Mouse (Mus musculus): ENCODE measurements around the gene Tbl1xr1.

The Tbl1xr1 gene

DNA sequence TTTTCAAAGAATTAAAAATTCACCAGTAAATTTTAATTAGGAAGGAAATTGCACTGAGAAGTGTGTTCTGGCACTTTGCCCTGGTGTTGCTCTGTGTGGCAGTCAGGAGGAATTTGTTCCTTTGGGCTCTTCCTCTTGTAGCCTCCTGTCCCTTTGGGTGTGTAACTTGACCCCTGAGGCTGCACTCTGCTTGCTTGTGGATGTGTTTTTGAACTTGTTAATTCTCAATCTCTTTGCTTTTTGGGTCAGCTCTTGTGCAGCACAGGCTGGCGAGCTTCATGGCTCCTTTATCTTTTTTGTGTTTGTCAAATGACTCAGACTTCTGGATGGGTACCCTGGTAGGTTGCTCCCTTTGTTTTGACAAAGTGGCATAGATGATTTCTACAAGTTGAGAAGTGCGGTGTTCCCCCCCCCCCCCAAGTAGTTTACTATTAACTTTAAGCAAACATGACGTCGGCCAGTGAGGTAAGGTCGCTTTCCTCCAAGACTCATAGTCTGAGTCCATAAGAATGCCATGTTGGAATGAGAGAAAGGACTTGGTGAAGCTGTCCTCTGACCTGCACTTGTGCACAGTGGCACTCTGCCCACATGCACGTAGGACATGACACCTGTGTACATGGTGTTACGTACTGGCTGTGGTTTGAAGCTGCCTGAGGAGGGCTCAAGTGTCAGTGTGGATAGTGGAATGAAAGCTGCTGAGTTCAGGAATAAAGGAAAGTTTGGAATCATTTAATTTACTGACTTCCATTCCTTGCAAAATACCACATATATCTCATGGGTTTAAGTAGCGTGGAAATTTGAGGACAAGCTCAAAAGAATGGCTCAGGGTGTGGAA, 14.2 kb downstream of the Tbl1xr1 start:
- peak; percentile 93 for DNase-seq

- DNase-seq = peak; percentile 91
Measured at GRCm38 (mm10) chr3:22091266-22091550, 14.8 kb downstream of the Tbl1xr1 start.

DNA sequence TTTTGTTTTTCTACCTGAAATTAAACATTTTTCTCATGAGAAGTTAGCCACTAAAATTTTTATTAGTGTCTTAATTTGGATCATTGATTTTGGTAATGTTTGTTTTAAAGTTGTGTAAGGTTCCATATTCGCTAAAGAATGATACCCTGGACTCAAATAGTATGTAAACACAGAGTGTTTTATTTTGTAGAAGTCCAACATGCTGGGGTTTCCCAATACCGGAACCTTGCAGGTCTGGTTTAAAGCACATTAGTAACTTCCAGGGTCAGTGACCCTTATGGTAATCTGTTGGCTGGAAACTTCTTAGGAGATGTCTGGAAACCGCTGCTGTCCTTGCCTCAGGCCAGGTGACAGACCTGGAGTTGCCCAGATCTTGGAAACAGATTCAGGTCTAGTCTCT, 15.2 kb downstream of the Tbl1xr1 start:
- DNase-seq = no peak

DNA sequence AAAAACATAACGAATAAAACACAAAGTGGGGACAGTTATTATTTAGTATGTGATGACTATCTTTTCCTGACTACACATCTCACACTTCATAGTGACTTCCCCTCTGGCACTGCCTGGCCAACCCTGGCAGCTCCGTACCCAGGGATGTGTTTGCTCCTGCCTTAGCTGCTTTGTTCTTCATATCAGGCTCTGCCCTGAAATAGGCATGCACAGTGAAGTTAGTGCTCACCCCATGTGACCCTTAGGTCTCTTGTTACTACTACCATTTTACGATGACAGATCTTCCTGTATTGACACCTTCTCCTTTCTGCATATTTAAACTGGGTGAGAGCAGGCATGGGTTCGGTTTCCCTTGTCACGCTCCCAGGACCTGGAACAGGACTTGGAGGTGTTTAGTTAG, 16.3 kb downstream of the Tbl1xr1 start:
- peak; percentile 89 for DNase-seq

GRCm38 (mm10) chr3:22103986-22104515, 27.6 kb downstream of the Tbl1xr1 start:
- DNase-seq = no peak

DNA sequence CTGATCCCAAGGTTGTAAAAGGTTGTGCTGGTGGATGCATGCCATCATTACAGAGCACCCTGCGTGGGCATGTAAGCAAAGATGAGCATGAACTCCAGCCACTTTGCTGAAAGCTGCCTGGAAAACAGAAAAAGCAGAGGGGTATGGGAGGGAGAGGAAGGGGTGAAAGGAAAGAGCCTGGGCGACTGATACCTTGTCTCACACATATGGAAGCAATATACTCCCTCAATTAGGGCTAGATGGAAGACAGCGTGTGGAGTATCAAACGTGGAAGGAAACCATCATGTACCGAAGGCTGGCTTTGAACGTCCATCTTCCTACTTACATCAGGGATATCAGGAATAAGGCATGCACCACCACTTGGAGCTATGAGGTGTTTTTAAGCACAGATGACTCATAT, 29.0 kb downstream of the Tbl1xr1 start:
- DNase-seq = no peak

DNA sequence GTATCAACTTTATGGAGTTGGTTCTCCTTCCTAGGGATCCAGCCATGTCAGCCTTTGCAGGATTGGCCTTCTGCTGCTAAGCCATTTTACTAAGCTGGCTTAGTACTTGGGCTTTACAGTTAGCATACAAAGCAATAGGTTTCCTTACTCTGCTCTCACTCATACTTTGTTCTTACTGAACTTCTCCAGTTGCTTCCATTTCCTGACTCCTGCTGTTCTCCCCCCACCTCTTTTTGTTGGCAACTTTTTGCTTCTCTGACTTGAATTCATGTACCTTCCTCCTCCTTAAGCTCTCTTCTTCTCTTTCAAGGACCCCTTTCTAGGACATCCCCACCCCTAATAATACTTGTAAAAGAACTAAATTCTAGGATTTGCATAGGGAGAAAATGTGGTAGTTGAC, 31.6 kb downstream of the Tbl1xr1 start:
- DNase-seq = peak; percentile 55

- peak; percentile 73 for DNase-seq
Measured at GRCm38 (mm10) chr3:22109651-22110050, 33.2 kb downstream of the Tbl1xr1 start.

DNA sequence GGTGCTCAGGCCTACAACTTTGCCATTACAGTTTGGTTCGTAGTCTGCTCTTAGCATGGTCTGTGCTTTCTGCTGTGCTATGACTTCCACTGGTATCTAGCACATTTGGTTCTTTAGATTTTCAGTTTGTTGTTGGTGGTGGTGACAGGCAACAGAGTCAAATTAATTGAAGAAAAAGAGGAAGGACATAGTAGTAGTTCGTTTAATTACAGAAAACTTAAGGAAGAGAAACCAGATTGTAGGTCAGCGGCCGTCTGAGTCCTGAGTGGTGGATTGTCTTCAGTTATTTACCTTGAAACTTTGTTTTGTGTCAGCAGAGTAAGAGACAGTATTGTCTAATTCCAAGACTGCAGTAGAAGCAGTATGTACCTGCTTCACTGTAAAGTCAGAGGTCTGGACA, 37.3 kb downstream of the Tbl1xr1 start:
- no peak for DNase-seq

DNA sequence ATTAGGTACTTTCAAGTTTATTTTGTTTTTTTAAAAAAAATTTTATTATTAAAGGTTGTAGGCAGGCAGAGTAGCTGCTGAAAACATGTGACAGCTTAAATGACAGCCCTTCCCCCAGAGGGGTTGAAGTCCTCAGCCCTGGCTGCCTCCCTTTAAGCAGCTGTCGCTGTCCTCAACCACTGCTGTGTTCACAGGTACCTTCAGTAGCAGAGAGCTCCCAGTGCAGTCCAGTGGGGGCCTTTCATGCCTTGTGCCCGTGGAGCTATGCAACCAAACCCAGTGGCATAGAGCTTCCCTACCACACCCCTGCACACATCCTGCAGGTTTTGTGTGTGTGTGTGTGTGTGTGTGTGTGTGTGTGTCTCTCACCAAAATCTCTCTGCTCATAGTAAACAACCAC, 38.8 kb downstream of the Tbl1xr1 start:
- peak; percentile 81 for DNase-seq

- no peak for DNase-seq
Measured at GRCm38 (mm10) chr3:22115678-22116077, 39.2 kb downstream of the Tbl1xr1 start.

DNA sequence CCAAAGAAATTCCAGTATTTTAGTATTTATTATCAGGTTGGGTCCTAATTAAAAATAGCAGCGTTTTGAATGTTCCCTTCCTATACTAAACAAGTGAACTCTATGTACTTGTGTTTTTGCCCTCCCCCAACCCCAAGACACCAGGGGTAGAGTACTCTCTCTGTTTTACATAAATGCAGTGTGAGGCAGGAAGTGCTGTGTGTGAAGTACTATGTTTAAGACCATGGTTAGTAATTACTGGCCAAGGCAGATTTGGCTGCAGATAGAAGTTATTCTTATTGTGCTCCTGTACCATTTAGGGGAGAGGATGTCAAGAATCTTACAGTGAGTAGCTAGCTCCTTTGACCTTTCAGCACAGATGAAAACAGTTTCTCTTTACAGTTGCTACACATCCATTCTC, 39.7 kb downstream of the Tbl1xr1 start:
- DNase-seq = no peak

GRCm38 (mm10) chr3:22121741-22122140, 45.3 kb downstream of the Tbl1xr1 start:
- DNase-seq = peak; percentile 87

- peak; percentile 48 for DNase-seq
Measured at GRCm38 (mm10) chr3:22123145-22123544, 46.7 kb downstream of the Tbl1xr1 start.

GRCm38 (mm10) chr3:22126251-22126826, 49.9 kb downstream of the Tbl1xr1 start:
- DNase-seq = peak; percentile 76

GRCm38 (mm10) chr3:22131277-22131676, 54.8 kb downstream of the Tbl1xr1 start:
- DNase-seq = no peak

- no peak for DNase-seq
Measured at GRCm38 (mm10) chr3:22133626-22134025, 57.2 kb downstream of the Tbl1xr1 start.

- no peak for DNase-seq
Measured at GRCm38 (mm10) chr3:22137793-22138579, 61.5 kb downstream of the Tbl1xr1 start.

DNA sequence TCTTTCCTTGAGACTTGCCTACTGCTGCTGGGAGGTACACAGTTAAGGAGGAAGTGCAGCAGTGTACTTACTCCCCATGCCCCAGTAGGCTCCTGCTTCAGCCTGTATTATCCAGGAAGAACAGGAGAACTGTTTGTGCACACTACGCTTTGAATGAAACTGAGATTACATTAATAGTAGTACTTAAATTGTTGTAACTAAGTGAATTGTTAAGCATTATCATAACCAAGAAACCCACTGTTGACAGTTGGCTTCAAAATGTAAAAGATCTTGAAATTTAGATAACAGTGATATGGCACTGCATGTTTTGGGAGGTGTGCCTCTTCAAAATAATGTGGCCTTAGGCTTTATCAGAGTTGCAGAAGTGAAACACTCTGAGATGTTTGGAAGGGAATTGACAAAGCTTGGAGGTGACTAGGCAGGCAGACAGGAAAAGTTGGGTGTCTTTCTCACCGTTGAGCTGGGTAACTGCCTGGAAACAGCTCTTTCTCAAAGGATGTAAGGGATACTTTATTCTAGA, 62.2 kb downstream of the Tbl1xr1 start:
- DNase-seq = no peak

DNA sequence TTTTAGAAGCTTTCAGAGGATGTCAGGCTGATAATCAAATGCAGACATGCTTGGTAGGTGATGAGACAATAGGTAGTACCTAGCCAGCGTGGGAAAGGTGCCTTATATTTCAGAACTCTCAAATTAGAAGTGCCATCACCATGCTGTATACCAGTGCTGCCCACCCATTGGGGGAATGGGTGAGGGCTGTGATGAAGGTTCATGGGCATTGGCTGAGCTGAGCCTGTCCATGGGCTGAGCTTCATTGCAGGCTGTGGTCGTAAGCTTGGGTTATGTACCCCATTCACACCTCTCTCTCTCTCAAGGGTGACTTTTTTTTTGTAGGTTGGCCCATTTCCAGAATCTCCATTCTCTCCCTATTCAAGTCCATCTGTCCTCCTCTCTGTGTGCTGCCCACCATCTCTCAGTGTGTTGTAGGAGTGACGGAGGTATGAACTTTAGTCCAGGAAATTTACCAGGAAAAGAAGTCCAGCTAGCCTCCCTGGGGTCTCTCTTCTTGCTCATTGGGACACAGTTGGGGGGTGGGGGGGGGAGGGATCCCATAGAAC, 63.7 kb downstream of the Tbl1xr1 start:
- DNase-seq = no peak

DNA sequence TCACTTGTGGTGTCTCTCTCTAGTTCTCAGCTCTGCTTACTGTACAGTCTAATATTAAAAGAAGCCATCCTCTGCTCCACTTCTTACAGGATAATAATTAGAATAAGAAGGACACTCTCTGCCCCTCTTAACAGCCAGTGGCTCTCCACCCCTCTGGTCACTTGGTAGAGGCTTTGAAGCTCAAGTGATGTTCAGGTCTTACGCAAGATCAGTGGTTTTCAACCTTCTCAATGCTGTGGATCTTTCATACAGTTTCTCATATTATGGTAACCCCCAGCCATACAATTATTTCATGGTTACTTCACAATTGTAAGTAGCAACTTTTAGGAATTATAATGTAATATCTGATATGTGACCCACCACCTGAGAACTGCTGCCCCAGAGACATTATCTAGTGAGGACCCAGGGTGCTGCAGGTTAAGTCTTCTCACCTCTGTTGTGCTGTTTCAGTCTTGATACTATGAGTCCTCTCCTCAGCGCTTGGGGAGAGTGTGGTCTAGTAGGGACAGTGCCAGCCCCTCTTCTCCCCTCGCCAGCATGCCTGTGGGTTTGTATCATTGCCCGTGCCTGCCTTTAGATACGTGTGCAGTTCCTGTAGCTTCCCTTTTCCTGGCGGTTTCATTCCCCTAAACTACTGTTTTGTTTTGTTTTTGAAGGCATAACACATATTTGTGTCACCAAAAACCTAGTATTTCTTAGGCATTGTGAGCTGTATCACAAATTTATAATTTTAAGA, 65.7 kb downstream of the Tbl1xr1 start:
- no peak for DNase-seq

- no peak for DNase-seq
Measured at GRCm38 (mm10) chr3:22142846-22143641, 66.6 kb downstream of the Tbl1xr1 start.

Measured in heart, adult 11 months (tissue).